31 mouse cellular contexts compared by ENCODE assay signal in genomic region chr10:77519191-77519590, GRCm38 (mm10). TPM values are rescaled to one million over a fixed set of nuclear protein-coding genes. Genes with fewer than 3 reads are reported as not detected.
DNase-seq lines count a peak whose midpoint lies in the region; ATAC-seq and TF ChIP-seq lines count a peak whose summit lies in the region.
"Had no signal": no experiment of that assay in that cellular context is flagged by ENCODE, and none has a peak within 500 bp of the region (broad histone marks: within the 10 kb centered on the region; RNA-seq: fewer than 3 reads in every experiment).

No protein-coding gene starts in this region.

- peaks cover 19% of the 10 kb centered on the region for H3K4me1 ChIP-seq in kidney, embryonic 14.5 days (ENCODE audit: control insufficient read depth, insufficient read depth, low read length)
- peaks cover 6% of the 10 kb centered on the region; the same call in 1 of the 2 replicates for H3K4me1 ChIP-seq in bone marrow, adult 2 months (ENCODE audit: control insufficient read depth, insufficient read depth, low read length)
- H3K4me1 ChIP-seq in midbrain, embryonic 14.5 days (ENCODE audit: control insufficient read depth, insufficient read depth, low read length): peaks cover 14% of the 10 kb centered on the region

- no peaks in the 10 kb centered on the region for H3K27me3 ChIP-seq in kidney, embryonic 14.5 days (ENCODE audit: control insufficient read depth, insufficient read depth, low read length)
- H3K27me3 ChIP-seq in midbrain, embryonic 14.5 days (ENCODE audit: control insufficient read depth, insufficient read depth, low read length): no peaks in the 10 kb centered on the region
- H3K27me3 ChIP-seq: kidney, embryonic 15.5 days; limb, embryonic 15.5 days; megakaryocyte, embryonic 14.5 days; neural tube, embryonic 15.5 days; Patski had no signal

- H3K27ac ChIP-seq in kidney, embryonic 14.5 days (ENCODE audit: low read depth, low read length): no peak overlapping the region
- H3K27ac ChIP-seq in bone marrow, adult 2 months (ENCODE audit: control insufficient read depth, insufficient read depth, low read depth, low read length, poor library complexity): peak overlapping the region; percentile 28; the same call in 1 of the 2 replicates
- H3K27ac ChIP-seq in midbrain, embryonic 14.5 days (replicated peaks; ENCODE audit: low read depth, low read length): no peak overlapping the region
- H3K27ac ChIP-seq: hindbrain, embryonic 10.5 days; hindbrain, postnatal 0 days; kidney, embryonic 15.5 days; limb, embryonic 10.5 days; limb, embryonic 15.5 days; liver, embryonic 14.5 days; midbrain, embryonic 12.5 days; neural tube, embryonic 15.5 days; stomach, postnatal 0 days had no signal

- no peak overlapping the region for H3K4me3 ChIP-seq in kidney, embryonic 14.5 days (ENCODE audit: low read length)
- H3K4me3 ChIP-seq in bone marrow, adult 2 months (replicated peaks; ENCODE audit: control insufficient read depth, low read depth, low read length): no peak overlapping the region
- no peak overlapping the region for H3K4me3 ChIP-seq in midbrain, embryonic 14.5 days (replicated peaks; ENCODE audit: low read depth, low read length)
- H3K4me3 ChIP-seq: erythroblast, embryonic 14.5 days; hindbrain, embryonic 10.5 days; kidney, embryonic 15.5 days; limb, embryonic 10.5 days; limb, embryonic 15.5 days; megakaryocyte, embryonic 14.5 days; midbrain, embryonic 12.5 days; neural tube, embryonic 15.5 days had no signal

- TF ChIP-seq POLR2A in bone marrow, adult 2 months (IDR thresholded peaks at IDR 0.05; ENCODE audit: borderline replicate concordance, control insufficient read depth, low read depth, low read length): no peak

- H3K9me3 ChIP-seq in kidney, embryonic 14.5 days (ENCODE audit: control insufficient read depth, low read length): no peaks in the 10 kb centered on the region
- no peaks in the 10 kb centered on the region for H3K9me3 ChIP-seq in midbrain, embryonic 14.5 days (ENCODE audit: control insufficient read depth, low read length)
- H3K9me3 ChIP-seq: hindbrain, embryonic 10.5 days; kidney, embryonic 15.5 days; limb, embryonic 10.5 days; limb, embryonic 15.5 days; midbrain, embryonic 12.5 days; neural tube, embryonic 15.5 days had no signal

- 77% methylated on average over 3 of the region's 3 CpGs for WGBS in kidney, embryonic 14.5 days
- 24% methylated on average over 3 of the region's 3 CpGs for WGBS in bone marrow, adult 2 months
- WGBS in midbrain, embryonic 14.5 days: 83% methylated on average over 3 of the region's 3 CpGs

- TF ChIP-seq CTCF in bone marrow, adult 2 months (IDR thresholded peaks at IDR 0.05; ENCODE audit: control insufficient read depth, insufficient read depth, low read length): no peak

- H3K4me2 ChIP-seq in kidney, embryonic 14.5 days (replicated peaks; ENCODE audit: low read depth, low read length): no peak overlapping the region
- no peak overlapping the region for H3K4me2 ChIP-seq in midbrain, embryonic 14.5 days (ENCODE audit: low read length)
- H3K4me2 ChIP-seq: kidney, embryonic 15.5 days; limb, embryonic 15.5 days; lung, embryonic 14.5 days; midbrain, embryonic 12.5 days; neural tube, embryonic 15.5 days had no signal

- H3K36me3 ChIP-seq in kidney, embryonic 14.5 days (ENCODE audit: control insufficient read depth, insufficient read depth, low read length): no peaks in the 10 kb centered on the region
- peaks cover under 1% of the 10 kb centered on the region; the same call in 1 of the 2 replicates for H3K36me3 ChIP-seq in midbrain, embryonic 14.5 days (ENCODE audit: control insufficient read depth, insufficient read depth, low read length)
- H3K36me3 ChIP-seq: neural tube, embryonic 15.5 days had no signal

- peak; percentile 36 for DNase-seq in kidney, postnatal 14 days
- peak; percentile 21 for DNase-seq in thymus, postnatal 25 days
- DNase-seq in thymus, adult 18-20 months: no peak
- DNase-seq in induced T-regulatory cell, adult 2 months (ENCODE audit: low read depth): peak; percentile 71
- DNase-seq in gastrocnemius, adult 18-20 months (ENCODE audit: low spot score): no peak
- DNase-seq in midbrain, embryonic 14.5 days: no peak
- DNase-seq: adrenal gland, postnatal 36 days; cerebellum, adult 2 months; cerebellum, postnatal 14 days; forebrain, postnatal 0 days; gastrocnemius, postnatal 10 days; heart, postnatal 14 days; layer of hippocampus, adult 9-11 months; lung, embryonic 14.5 days; lung, postnatal 14 days; right cerebral cortex, postnatal 25 days had no signal

- no peak for ATAC-seq in kidney, embryonic 14.5 days (ENCODE audit: low FRiP score, low TSS enrichment)
- ATAC-seq in midbrain, embryonic 14.5 days (ENCODE audit: low FRiP score, low TSS enrichment): no peak
- ATAC-seq: forebrain, postnatal 0 days; hindbrain, postnatal 0 days; intestine, postnatal 0 days; Patski had no signal

- H3K9ac ChIP-seq in kidney, embryonic 14.5 days (ENCODE audit: low read depth, low read length): no peak overlapping the region
- H3K9ac ChIP-seq in midbrain, embryonic 14.5 days (replicated peaks; ENCODE audit: low read length): no peak overlapping the region
- H3K9ac ChIP-seq: forebrain, postnatal 0 days; kidney, embryonic 15.5 days; limb, embryonic 15.5 days; liver, embryonic 14.5 days; lung, embryonic 14.5 days; midbrain, embryonic 12.5 days; neural tube, embryonic 15.5 days had no signal

RNA-seq across cellular contexts. Expression of gene Fam207a, which starts 3.6 kb away (rescaled TPM):
- 28.8 and 36.5 TPM in 2 replicates for polyA plus RNA-seq in kidney, embryonic 14.5 days (2014; fragmentation: Nextera tagmentation; extraction: Ambion mirVana)
- 12.3 and 29.2 TPM in 2 replicates for polyA plus RNA-seq in bone marrow, adult 2 months (2011; ENCODE audit: insufficient read depth, insufficient read length, low replicate concordance, missing spikeins)
- 1 to 10 TPM; 6.9 to 8.7 TPM for total RNA-seq in gastrocnemius, adult 18-20 months (2021)
- polyA plus RNA-seq in midbrain, embryonic 14.5 days (2014; fragmentation: Nextera tagmentation; extraction: Ambion mirVana): 37.4 and 41.2 TPM in 2 replicates

RNA-seq across cellular contexts. Expression of gene Itgb2, which starts 10.9 kb away (rescaled TPM):
- 1.1 and 1.3 TPM in 2 replicates for polyA plus RNA-seq in kidney, embryonic 14.5 days (2014; fragmentation: Nextera tagmentation; extraction: Ambion mirVana)
- polyA plus RNA-seq in bone marrow, adult 2 months (2011; ENCODE audit: insufficient read depth, insufficient read length, low replicate concordance, missing spikeins): 27.2 and 69.1 TPM in 2 replicates
- total RNA-seq in gastrocnemius, adult 18-20 months (2021): 1 to 10 TPM; 1.4 to 1.7 TPM
- polyA plus RNA-seq in midbrain, embryonic 14.5 days (2014; fragmentation: Nextera tagmentation; extraction: Ambion mirVana): 0.49 and 0.91 TPM in 2 replicates

Comparison
In these comparisons a context has a peak if more than half of its experiments do, and no peak if none do; other contexts are left out.
1. DNase-seq: peak in kidney, postnatal 14 days (single experiment), thymus, postnatal 25 days (single experiment) and induced T-regulatory cell, adult 2 months (single experiment); none in thymus, adult 18-20 months (0 of 2), gastrocnemius, adult 18-20 months (single experiment) and midbrain, embryonic 14.5 days (single experiment).
2. RNA of gene Itgb2, which starts 10.9 kb away (polyA plus RNA-seq): 27.2 to 69.1 TPM in bone marrow, adult 2 months; 1.1 to 1.3 TPM in kidney, embryonic 14.5 days and 0.49 to 0.91 TPM in midbrain, embryonic 14.5 days; every median in the first group is over 10 times any median in the second.